Comparison of ENCODE assay signal across 7 mouse cellular contexts in genomic region chrX:103492398-103493256, GRCm38 (mm10).
DNase-seq lines count a peak whose midpoint lies in the region; ATAC-seq lines count a peak whose summit lies in the region.

No protein-coding gene starts in this region.

- H3K36me3 ChIP-seq in forebrain, embryonic 15.5 days, result no peaks in the 10 kb centered on the region
- H3K36me3 ChIP-seq in limb, embryonic 13.5 days, result 0 out of 2 replicates have a peak, but pooled peaks cover under 1% of the 10 kb centered on the region
- no peaks in the 10 kb centered on the region for H3K36me3 ChIP-seq in neural tube, embryonic 12.5 days

- peak overlapping the region; percentile 61 for H3K4me3 ChIP-seq in forebrain, embryonic 15.5 days
- peak overlapping the region; percentile 57 for H3K4me3 ChIP-seq in limb, embryonic 13.5 days
- H3K4me3 ChIP-seq in neural tube, embryonic 12.5 days, result peak overlapping the region; percentile 49

- peak overlapping the region; percentile 48 for H3K4me2 ChIP-seq in forebrain, embryonic 15.5 days (replicated peaks)
- peak overlapping the region; percentile 62 for H3K4me2 ChIP-seq in limb, embryonic 13.5 days (replicated peaks)
- H3K4me2 ChIP-seq in neural tube, embryonic 12.5 days (replicated peaks), result peak overlapping the region; percentile 56

- peak overlapping the region; percentile 46 for H3K9ac ChIP-seq in forebrain, embryonic 15.5 days (replicated peaks)
- peak overlapping the region; percentile 63 for H3K9ac ChIP-seq in limb, embryonic 13.5 days
- H3K9ac ChIP-seq in neural tube, embryonic 12.5 days, result peak overlapping the region; percentile 72; the same call in 1 of the 2 replicates

- peaks cover 15% of the 10 kb centered on the region for H3K4me1 ChIP-seq in forebrain, embryonic 15.5 days
- H3K4me1 ChIP-seq in limb, embryonic 13.5 days, result peaks cover 3% of the 10 kb centered on the region; the same call in 1 of the 2 replicates
- no peaks in the 10 kb centered on the region; the same call in 1 of the 2 replicates for H3K4me1 ChIP-seq in neural tube, embryonic 12.5 days

- intact Hi-C loops in left cerebral cortex, postnatal 4 days (cut with DNase I), result loop anchor here (5.0 to 10.0 kb wide), 3 partner anchors 72 to 130 kb away; no protein-coding TSS in a partner anchor

- DNase-seq in spleen, adult 12 weeks (ENCODE audit: low spot score), result peak; percentile 2
- DNase-seq in spleen, adult 18-20 months, result no peak
- DNase-seq in cerebellum, adult 8-10 months, result peak; percentile 45
- no peak for DNase-seq in left cerebral cortex, postnatal 4 days

- H3K27me3 ChIP-seq in forebrain, embryonic 15.5 days, result no peaks in the 10 kb centered on the region
- no peaks in the 10 kb centered on the region for H3K27me3 ChIP-seq in limb, embryonic 13.5 days
- H3K27me3 ChIP-seq in neural tube, embryonic 12.5 days (replicated peaks), result no peaks in the 10 kb centered on the region

- H3K9me3 ChIP-seq in forebrain, embryonic 15.5 days, result no peaks in the 10 kb centered on the region
- no peaks in the 10 kb centered on the region for H3K9me3 ChIP-seq in limb, embryonic 13.5 days
- H3K9me3 ChIP-seq in neural tube, embryonic 12.5 days, result no peaks in the 10 kb centered on the region

- peak overlapping the region; percentile 95 for H3K27ac ChIP-seq in forebrain, embryonic 15.5 days (replicated peaks)
- peak overlapping the region; percentile 86 for H3K27ac ChIP-seq in limb, embryonic 13.5 days
- peak overlapping the region; percentile 42; the same call in 1 of the 2 replicates for H3K27ac ChIP-seq in neural tube, embryonic 12.5 days

- peak; percentile 47 for ATAC-seq in forebrain, embryonic 15.5 days (replicated peaks)
- 0 out of 2 replicates have a peak, but pooled peaks have one; percentile 20 for ATAC-seq in limb, embryonic 13.5 days (ENCODE audit: low FRiP score, low read depth)
- peak; percentile 49 for ATAC-seq in neural tube, embryonic 12.5 days (ENCODE audit: low FRiP score, low read depth)

- 24% methylated on average over 10 of the region's 10 CpGs for WGBS in forebrain, embryonic 15.5 days
- WGBS in limb, embryonic 13.5 days, result 39% methylated on average over 10 of the region's 10 CpGs
- WGBS in neural tube, embryonic 12.5 days, result 41% methylated on average over 10 of the region's 10 CpGs

Comparison
In these comparisons a context has a peak if more than half of its experiments do, and no peak if none do; other contexts are left out.
1. DNase-seq: peak in spleen, adult 12 weeks (single experiment) and cerebellum, adult 8-10 months (single experiment); none in spleen, adult 18-20 months (0 of 2) and left cerebral cortex, postnatal 4 days (single experiment).
2. H3K27ac ChIP-seq: peak in every context shown above with its lines; median percentile 95 in forebrain, embryonic 15.5 days; 86 in limb, embryonic 13.5 days; 42 in neural tube, embryonic 12.5 days.
3. Peak in every context shown above with its lines, with median percentiles within 50 percentile points of each other: ATAC-seq, H3K4me2 ChIP-seq, H3K4me3 ChIP-seq and H3K9ac ChIP-seq.